Mouse (Mus musculus) bone marrow macrophage, adult 2 months (primary cell): ENCODE data around the gene 4931414P19Rik. TPM values are rescaled to one million over a fixed set of nuclear protein-coding genes. Genes with fewer than 3 reads are reported as not detected.

Experiments used
- H3K27ac ChIP-seq: 2 replicates; pipeline ENCODE4 v1.5.1; 2012; ENCODE audit warnings: low read depth, low read length; ENCODE audit not compliant: insufficient read depth
- H3K4me1 ChIP-seq: 2 replicates; pipeline ENCODE4 v1.6.1; 2012; ENCODE audit warnings: low read length; ENCODE audit not compliant: control insufficient read depth, insufficient read depth
- H3K4me3 ChIP-seq: 2 replicates; pipeline ENCODE4 v1.5.1; 2012; ENCODE audit warnings: mild to moderate bottlenecking, low read length, moderate library complexity; ENCODE audit not compliant: insufficient read depth
- CTCF ChIP-seq: IDR thresholded peaks from 2 replicates; pipeline ENCODE4 v1.5.1; 2012; ENCODE audit warnings: low read depth, mild to moderate bottlenecking, low read length, moderate library complexity
- POLR2A ChIP-seq: IDR thresholded peaks from 2 replicates; pipeline ENCODE4 v1.6.1; 2012; ENCODE audit warnings: mild to moderate bottlenecking, low read depth, low read length, borderline replicate concordance
- polyA plus RNA-seq: library from polyadenylated mRNA; stranded (reverse); fragments of >200 nt; gene quantifications from 2 replicates; pipeline ENCODE4 v1.2.4, GENCODE M21; 2012; ENCODE audit not compliant: missing spikeins, insufficient read depth, insufficient read length

The 4931414P19Rik gene
- polyA plus RNA-seq, 1 experiment, result 4.1 TPM

- Histone ChIP-seq H3K4me1 (peaks cover 14% of the 10 kb centered on the region), H3K4me3 (peak overlapping the region; percentile 66; the same call in 1 of the 2 replicates), H3K27ac (no peak overlapping the region)
- TF ChIP-seq POLR2A, result no peak
- no peak for TF ChIP-seq CTCF
Observed at GRCm38 (mm10) chr14:54575631-54576030, 30.2 kb downstream of the 4931414P19Rik start.

- Histone ChIP-seq H3K4me1 (peaks cover 11% of the 10 kb centered on the region), H3K4me3 (no peak overlapping the region), H3K27ac (no peak overlapping the region)
- TF ChIP-seq POLR2A (no peak), CTCF (no peak)
Observed at GRCm38 (mm10) chr14:54575031-54575430, 30.8 kb downstream of the 4931414P19Rik start.

GRCm38 (mm10) chr14:54574253-54574652, 31.5 kb downstream of the 4931414P19Rik start:
- H3K27ac ChIP-seq, result no peak overlapping the region
- TF ChIP-seq POLR2A (no peak), CTCF (no peak)
- H3K4me1 ChIP-seq, result peaks cover 8% of the 10 kb centered on the region
- no peak overlapping the region for H3K4me3 ChIP-seq

GRCm38 (mm10) chr14:54572790-54573736, 32.7 kb downstream of the 4931414P19Rik start:
- TF ChIP-seq CTCF (no peak), POLR2A (no peak)
- Histone ChIP-seq H3K27ac (no peak overlapping the region), H3K4me1 (peaks cover 5% of the 10 kb centered on the region), H3K4me3 (no peak overlapping the region)

- Histone ChIP-seq H3K4me3 (no peak overlapping the region), H3K27ac (no peak overlapping the region), H3K4me1 (peaks cover 5% of the 10 kb centered on the region)
- TF ChIP-seq POLR2A (no peak), CTCF (no peak)
Observed at GRCm38 (mm10) chr14:54572122-54572521, 33.7 kb downstream of the 4931414P19Rik start.

GRCm38 (mm10) chr14:54569451-54570392, 36.1 kb downstream of the 4931414P19Rik start:
- TF ChIP-seq CTCF (no peak), POLR2A (no peak)
- peaks cover 5% of the 10 kb centered on the region for H3K4me1 ChIP-seq
- no peak overlapping the region for H3K27ac ChIP-seq
- H3K4me3 ChIP-seq, result no peak overlapping the region

GRCm38 (mm10) chr14:54568694-54569414, 36.9 kb downstream of the 4931414P19Rik start:
- Histone ChIP-seq H3K4me3 (no peak overlapping the region), H3K4me1 (peaks cover 5% of the 10 kb centered on the region), H3K27ac (no peak overlapping the region)
- TF ChIP-seq POLR2A (no peak), CTCF (peak; percentile 87)

- no peaks in the 10 kb centered on the region for H3K4me1 ChIP-seq
- TF ChIP-seq POLR2A (no peak), CTCF (no peak)
- H3K4me3 ChIP-seq, result no peak overlapping the region
- no peak overlapping the region for H3K27ac ChIP-seq
Observed at GRCm38 (mm10) chr14:54560527-54561242, 45.1 kb downstream of the 4931414P19Rik start.
